Mouse (Mus musculus): ENCODE results near the gene Akr1cl. TPM values are rescaled to one million over a fixed set of nuclear protein-coding genes. Genes with fewer than 3 reads are reported as not detected.

Gene Akr1cl
- polyA plus RNA-seq, 1 experiment from 2014 or later = 0.16 TPM

DNA sequence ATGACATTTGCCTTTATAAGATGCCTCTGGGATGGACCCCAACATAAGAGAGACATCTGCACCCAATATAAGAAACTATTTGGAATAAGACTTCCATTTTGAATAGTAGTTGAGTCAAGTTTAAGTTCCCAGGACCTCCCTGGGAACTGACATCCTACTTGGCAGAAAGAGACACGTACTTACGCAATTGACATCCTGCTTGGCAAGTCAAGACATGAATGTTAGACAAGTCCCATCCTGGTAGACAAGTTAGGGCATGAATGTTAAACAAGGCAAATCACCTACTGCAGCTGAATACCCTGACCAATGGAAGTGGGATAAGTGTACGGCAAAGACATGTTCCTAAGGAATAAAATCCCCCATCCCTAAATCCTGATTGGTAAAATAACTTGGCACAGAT lies 9.3 kb upstream of the Akr1cl start:
- Histone ChIP-seq H3K4me1 (no peaks in the 10 kb centered on the region), H3K4me3 (no peak overlapping the region), H3K36me3 (no peaks in the 10 kb centered on the region), H3K27ac (no peak overlapping the region), H3K9me3 (replicated peaks) (no peaks in the 10 kb centered on the region), H3K27me3 (ENCODE audit: low read depth, poor library complexity, severe bottlenecking) (no peaks in the 10 kb centered on the region)
- 90% methylated on average over 3 of the region's 3 CpGs for WGBS
- DNase-seq (ENCODE audit: low spot score) = no peak

DNA sequence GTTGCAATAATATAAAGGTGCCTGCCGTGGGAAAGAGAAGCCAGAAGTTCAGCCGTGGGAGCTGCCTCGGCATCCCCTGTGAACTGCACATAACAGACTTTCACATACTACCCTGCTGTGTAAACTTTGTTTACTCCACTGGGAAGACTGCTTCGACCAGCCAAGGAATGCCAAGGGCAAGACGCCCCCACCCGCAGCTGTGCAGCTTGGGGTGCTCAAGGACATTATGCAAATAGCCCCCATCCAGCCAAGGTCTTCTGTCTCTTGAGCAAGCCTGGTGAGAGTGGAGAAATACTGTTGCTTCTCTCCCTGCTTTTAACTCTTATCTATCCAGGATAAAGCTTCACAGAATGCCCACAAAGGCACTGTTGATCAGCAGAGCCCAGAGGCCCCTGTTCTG lies 8.2 kb upstream of the Akr1cl start:
- DNase-seq (ENCODE audit: low spot score) = no peak
- H3K9me3 ChIP-seq (replicated peaks) = no peaks in the 10 kb centered on the region
- 88% methylated on average over 6 of the region's 6 CpGs for WGBS
- H3K36me3 ChIP-seq = no peaks in the 10 kb centered on the region
- no peak overlapping the region for H3K27ac ChIP-seq
- H3K4me3 ChIP-seq = no peak overlapping the region
- no peaks in the 10 kb centered on the region for H3K27me3 ChIP-seq (ENCODE audit: low read depth, poor library complexity, severe bottlenecking)
- no peaks in the 10 kb centered on the region for H3K4me1 ChIP-seq

DNA sequence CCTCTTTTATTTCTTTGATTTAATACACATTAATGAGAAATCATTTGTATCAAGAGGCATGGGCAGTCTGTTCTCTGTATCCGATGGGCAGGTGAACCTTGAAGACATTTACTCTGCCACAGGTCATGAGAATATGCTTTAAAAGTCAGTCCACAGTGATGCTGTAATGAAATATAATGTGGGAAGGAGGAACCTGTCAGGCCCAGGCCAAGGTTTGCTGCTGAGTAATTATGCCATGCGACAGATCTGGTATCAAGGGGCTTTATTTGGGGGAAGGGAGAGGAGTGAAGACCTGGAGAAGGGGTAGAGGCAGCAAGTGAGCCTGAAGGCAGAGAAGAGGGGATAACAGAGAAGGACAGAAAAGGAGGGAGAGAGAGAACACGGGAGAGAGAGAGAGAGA lies 7.1 kb upstream of the Akr1cl start:
- DNase-seq (ENCODE audit: low spot score) = no peak
- 69% methylated on average over 3 of the region's 3 CpGs for WGBS
- H3K27me3 ChIP-seq (ENCODE audit: low read depth, poor library complexity, severe bottlenecking) = no peaks in the 10 kb centered on the region
- H3K36me3 ChIP-seq = no peaks in the 10 kb centered on the region
- H3K4me1 ChIP-seq = no peaks in the 10 kb centered on the region
- no peaks in the 10 kb centered on the region for H3K9me3 ChIP-seq (replicated peaks)
- no peak overlapping the region for H3K27ac ChIP-seq
- H3K4me3 ChIP-seq = no peak overlapping the region

DNA sequence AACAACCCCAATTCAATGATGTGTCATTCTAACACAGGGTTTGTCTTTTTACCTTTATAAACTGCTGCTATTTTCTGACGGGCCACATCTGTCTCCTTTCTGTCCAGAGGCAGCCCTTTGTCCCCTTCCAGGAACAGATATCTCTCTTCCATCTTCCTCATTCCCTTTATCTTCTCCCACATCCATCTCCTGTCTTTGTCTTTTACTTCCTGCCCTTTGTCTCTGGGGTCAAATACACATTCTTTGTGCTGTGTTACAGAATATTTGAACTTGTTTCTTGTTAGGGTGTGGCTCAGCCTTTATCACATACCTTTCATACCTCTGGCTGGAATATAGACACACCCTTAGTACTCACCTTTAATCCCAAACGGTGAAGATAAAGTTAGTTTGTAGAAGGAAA lies 5.0 kb upstream of the Akr1cl start:
- WGBS = 81% methylated on average over 2 of the region's 2 CpGs
- no peak for DNase-seq (ENCODE audit: low spot score)
- Histone ChIP-seq H3K27me3 (ENCODE audit: low read depth, poor library complexity, severe bottlenecking) (no peaks in the 10 kb centered on the region), H3K4me1 (no peaks in the 10 kb centered on the region), H3K4me3 (no peak overlapping the region), H3K27ac (no peak overlapping the region), H3K36me3 (no peaks in the 10 kb centered on the region), H3K9me3 (replicated peaks) (no peaks in the 10 kb centered on the region)

DNA sequence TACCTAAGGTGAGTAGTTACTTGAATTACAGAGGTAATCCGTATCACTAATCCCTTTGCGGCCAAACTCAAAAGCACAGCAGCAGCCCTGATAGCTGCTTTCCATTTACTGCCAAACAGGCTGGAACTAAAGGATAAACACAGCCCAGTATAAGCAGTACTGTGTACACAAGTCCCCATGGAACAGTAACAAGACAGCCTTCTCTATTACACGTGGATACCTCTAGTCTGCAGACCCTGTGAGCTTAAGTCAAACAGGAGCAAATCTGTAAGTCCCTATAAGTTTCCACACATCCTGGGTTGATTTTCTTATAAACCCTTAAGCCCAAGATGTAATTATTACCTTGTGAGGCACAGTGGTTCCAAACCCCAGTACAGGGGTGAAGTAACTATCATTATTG lies 3.0 kb upstream of the Akr1cl start:
- no peaks in the 10 kb centered on the region for H3K4me1 ChIP-seq
- no peaks in the 10 kb centered on the region for H3K27me3 ChIP-seq (ENCODE audit: low read depth, poor library complexity, severe bottlenecking)
- no peaks in the 10 kb centered on the region for H3K36me3 ChIP-seq
- 34% methylated on average over 3 of the region's 3 CpGs for WGBS
- no peak overlapping the region for H3K4me3 ChIP-seq
- no peak for DNase-seq (ENCODE audit: low spot score)
- H3K9me3 ChIP-seq (replicated peaks) = no peaks in the 10 kb centered on the region
- no peak overlapping the region for H3K27ac ChIP-seq

DNA sequence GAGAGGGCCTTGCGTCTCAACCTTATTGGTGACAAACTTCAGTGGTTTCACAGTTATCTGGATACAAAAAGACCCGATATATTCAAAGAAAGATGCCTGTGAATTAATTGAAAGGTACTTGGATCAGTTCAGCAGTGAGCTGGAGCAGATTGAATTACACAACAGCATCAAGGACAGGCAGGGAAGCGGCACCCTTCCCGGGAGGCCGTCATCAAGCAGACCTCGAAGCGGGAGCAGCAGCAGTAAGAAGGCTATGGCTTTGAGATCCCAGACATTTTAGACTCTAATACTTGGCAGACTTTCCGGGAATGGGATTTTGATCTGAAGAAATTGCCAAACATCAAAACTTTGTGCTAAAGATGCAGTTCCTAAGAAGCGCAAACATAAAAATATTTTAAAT lies 4.4 kb downstream of the Akr1cl start:
- Histone ChIP-seq H3K36me3 (no peaks in the 10 kb centered on the region), H3K27me3 (ENCODE audit: low read depth, poor library complexity, severe bottlenecking) (no peaks in the 10 kb centered on the region), H3K4me1 (no peaks in the 10 kb centered on the region), H3K9me3 (replicated peaks) (no peaks in the 10 kb centered on the region), H3K27ac (no peak overlapping the region), H3K4me3 (no peak overlapping the region)
- WGBS = 74% methylated on average over 9 of the region's 9 CpGs
- DNase-seq (ENCODE audit: low spot score) = no peak

DNA sequence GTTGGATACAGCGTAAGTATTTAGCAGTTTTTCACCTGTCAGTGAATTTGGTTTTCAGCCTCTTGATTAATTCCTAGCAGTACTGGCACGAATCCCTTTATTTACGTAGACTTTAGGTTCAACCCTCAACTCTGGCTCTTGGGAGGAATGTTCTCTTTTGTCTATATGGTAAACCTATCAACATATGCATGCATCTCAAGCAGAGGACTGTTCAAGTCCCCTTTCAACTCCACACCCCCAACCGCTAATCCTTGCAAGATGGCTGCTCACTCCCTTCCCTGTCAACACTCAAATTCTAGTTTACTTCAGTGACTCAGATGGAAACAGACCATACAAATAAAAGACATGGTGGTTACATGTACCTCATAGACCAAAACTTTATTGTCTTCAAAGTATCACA lies 19.8 kb downstream of the Akr1cl start:
- no peak for DNase-seq (ENCODE audit: low spot score)
- no peaks in the 10 kb centered on the region for H3K9me3 ChIP-seq (replicated peaks)

DNA sequence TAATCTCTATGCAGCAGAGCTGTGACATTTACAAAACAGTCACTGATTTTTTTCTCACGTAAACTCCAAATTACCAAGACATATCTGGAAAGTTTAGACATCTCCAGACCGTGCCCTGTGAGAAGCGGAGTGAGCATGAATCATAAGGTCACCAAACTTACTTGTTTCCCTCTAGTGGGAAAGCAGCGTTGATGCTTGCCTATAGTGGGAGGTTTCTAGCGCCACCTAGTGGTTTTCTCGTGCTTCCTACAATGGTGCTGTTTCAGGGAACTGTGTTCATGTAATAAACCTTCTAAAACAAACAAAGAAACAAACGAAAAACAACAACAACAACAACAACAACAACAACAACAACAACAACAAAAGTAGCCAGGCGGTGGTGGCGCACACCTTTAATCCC lies 22.4 kb downstream of the Akr1cl start:
- peak; percentile 78 for DNase-seq (ENCODE audit: low spot score)
- H3K27me3 ChIP-seq (ENCODE audit: low read depth, poor library complexity, severe bottlenecking) = no peaks in the 10 kb centered on the region
- no peaks in the 10 kb centered on the region for H3K4me1 ChIP-seq
- H3K36me3 ChIP-seq = no peaks in the 10 kb centered on the region
- WGBS = 22% methylated on average over 9 of the region's 9 CpGs
- no peak overlapping the region for H3K27ac ChIP-seq
- no peaks in the 10 kb centered on the region for H3K9me3 ChIP-seq (replicated peaks)
- no peak overlapping the region for H3K4me3 ChIP-seq

More for the DNA sequence above, 19.8 kb downstream of the Akr1cl start:
- H3K4me1 ChIP-seq = no peaks in the 10 kb centered on the region
- no peak overlapping the region for H3K27ac ChIP-seq
- H3K36me3 ChIP-seq = no peaks in the 10 kb centered on the region
- no peak overlapping the region for H3K4me3 ChIP-seq
- WGBS = 93% methylated on average over 4 of the region's 4 CpGs
- H3K27me3 ChIP-seq (ENCODE audit: low read depth, poor library complexity, severe bottlenecking) = no peaks in the 10 kb centered on the region

DNA sequence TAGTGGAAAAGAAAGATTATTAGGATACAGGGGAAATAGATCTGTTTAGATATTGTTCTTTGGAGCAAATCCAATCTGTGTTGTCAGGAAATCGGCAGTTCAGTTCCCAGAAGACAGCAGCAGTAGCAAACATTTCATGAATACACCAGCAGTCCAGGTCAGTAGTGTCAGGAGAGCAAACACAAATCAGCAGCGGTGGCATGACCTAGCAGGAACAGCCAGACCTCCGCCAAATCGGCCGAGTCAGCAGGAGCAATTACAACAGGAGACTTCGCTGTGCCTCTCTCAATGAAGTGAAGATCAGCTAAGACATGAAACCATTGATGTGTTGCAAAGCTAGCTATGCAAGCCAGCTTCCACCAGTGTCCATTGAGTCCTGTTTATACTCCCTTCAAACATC lies 27.0 kb downstream of the Akr1cl start:
- H3K4me1 ChIP-seq = no peaks in the 10 kb centered on the region
- DNase-seq (ENCODE audit: low spot score) = no peak
- H3K27ac ChIP-seq = no peak overlapping the region

DNA sequence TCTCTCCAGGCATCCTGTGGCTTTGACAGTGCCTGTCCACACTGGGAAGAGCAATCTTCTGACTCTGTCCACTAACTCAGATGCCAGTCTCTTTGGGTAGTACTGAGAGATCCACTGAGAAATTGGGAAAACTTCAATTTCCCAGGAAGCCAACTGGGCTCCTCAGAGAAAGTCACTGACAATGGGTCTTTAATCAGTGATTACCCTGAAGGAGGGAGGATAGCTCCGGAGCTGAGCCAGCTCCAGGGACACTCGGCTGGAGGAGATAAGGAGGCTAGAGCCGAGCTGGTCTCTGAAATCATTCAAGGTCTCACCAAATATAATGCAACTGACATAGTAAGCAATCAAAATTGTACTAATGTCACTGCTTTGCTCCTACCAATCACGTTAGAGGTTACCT lies 28.0 kb downstream of the Akr1cl start:
- H3K4me3 ChIP-seq = no peak overlapping the region
- DNase-seq (ENCODE audit: low spot score) = no peak
- no peaks in the 10 kb centered on the region for H3K27me3 ChIP-seq (ENCODE audit: low read depth, poor library complexity, severe bottlenecking)
- H3K36me3 ChIP-seq = no peaks in the 10 kb centered on the region
- H3K9me3 ChIP-seq (replicated peaks) = no peaks in the 10 kb centered on the region
- no peaks in the 10 kb centered on the region for H3K4me1 ChIP-seq
- WGBS = 89% methylated on average over 4 of the region's 4 CpGs
- no peak overlapping the region for H3K27ac ChIP-seq

More for the DNA sequence above, 27.0 kb downstream of the Akr1cl start:
- H3K4me3 ChIP-seq = no peak overlapping the region
- H3K36me3 ChIP-seq = no peaks in the 10 kb centered on the region
- H3K9me3 ChIP-seq (replicated peaks) = no peaks in the 10 kb centered on the region
- 89% methylated on average over 6 of the region's 6 CpGs for WGBS
- no peaks in the 10 kb centered on the region for H3K27me3 ChIP-seq (ENCODE audit: low read depth, poor library complexity, severe bottlenecking)

DNA sequence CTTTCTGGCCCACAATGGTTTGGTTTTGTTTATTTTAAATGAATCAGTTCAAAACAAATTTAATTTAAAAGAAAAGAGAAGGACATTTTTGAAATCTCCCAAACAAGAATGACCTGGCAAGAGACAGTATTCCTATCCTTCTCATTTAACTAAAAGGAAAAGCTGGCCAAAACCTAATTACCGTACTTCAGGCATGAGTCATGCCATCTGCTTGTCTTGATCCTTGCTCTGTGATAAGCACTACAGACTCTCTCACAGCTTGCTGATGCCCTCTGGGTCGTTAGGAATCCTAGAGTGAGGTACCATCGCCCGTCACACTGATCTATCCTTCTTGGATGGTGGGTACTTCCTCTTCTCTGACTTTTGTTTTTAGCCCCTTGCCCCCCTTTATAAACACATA lies 39.4 kb downstream of the Akr1cl start:
- H3K4me1 ChIP-seq = no peaks in the 10 kb centered on the region

DNA sequence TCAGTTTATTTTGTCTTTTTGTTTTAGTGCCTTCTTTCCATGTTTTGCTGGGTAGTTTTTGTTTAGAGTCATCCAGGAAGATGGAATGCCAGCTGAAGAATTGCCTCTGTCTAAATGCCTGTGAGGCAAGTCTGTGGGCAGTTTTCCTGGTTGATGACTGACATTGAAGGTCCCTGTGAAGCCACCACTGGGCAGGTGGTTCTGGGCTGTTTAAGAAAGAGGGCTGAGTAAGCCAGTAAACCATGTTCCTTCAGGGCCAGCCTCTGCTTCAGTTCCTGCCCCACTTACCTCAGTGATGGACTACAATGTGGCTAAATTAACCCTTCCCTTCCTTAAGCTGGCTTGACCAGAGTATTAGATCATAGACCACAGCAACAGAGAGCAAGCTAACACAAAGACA lies 44.4 kb downstream of the Akr1cl start:
- Histone ChIP-seq H3K9me3 (replicated peaks) (no peaks in the 10 kb centered on the region), H3K27ac (no peak overlapping the region), H3K36me3 (no peaks in the 10 kb centered on the region), H3K27me3 (ENCODE audit: low read depth, poor library complexity, severe bottlenecking) (no peaks in the 10 kb centered on the region), H3K4me3 (no peak overlapping the region), H3K4me1 (no peaks in the 10 kb centered on the region)
- DNase-seq (ENCODE audit: low spot score) = no peak

More for the DNA sequence above, 39.4 kb downstream of the Akr1cl start:
- Histone ChIP-seq H3K27ac (no peak overlapping the region), H3K27me3 (ENCODE audit: low read depth, poor library complexity, severe bottlenecking) (no peaks in the 10 kb centered on the region), H3K9me3 (replicated peaks) (no peaks in the 10 kb centered on the region), H3K36me3 (no peaks in the 10 kb centered on the region), H3K4me3 (no peak overlapping the region)
- 80% methylated on average over 4 of the region's 4 CpGs for WGBS
- DNase-seq (ENCODE audit: low spot score) = no peak

DNA sequence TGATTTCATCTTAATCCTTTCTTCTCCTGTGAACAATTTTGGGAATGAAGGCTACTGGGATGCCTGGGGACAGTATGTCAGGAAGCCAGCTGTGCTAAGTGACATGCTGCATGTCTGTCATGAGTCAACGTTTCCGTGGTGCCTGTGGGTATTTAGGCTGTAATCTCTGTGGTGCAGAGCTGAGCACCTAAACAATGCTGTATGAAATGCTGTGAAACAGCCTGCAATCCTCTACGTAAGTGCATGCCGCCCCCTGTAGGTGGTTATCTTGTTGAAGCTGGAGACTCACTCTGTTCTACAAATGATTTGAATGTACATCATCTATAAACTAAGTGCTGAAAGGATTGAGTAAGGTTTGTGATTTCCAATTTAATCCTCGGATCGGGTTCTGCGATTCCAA lies 46.4 kb downstream of the Akr1cl start:
- Histone ChIP-seq H3K36me3 (no peaks in the 10 kb centered on the region), H3K4me1 (no peaks in the 10 kb centered on the region), H3K4me3 (no peak overlapping the region), H3K27ac (no peak overlapping the region), H3K27me3 (ENCODE audit: low read depth, poor library complexity, severe bottlenecking) (no peaks in the 10 kb centered on the region), H3K9me3 (replicated peaks) (no peaks in the 10 kb centered on the region)
- DNase-seq (ENCODE audit: low spot score) = peak; percentile 46
- 54% methylated on average over 7 of the region's 7 CpGs for WGBS

DNA sequence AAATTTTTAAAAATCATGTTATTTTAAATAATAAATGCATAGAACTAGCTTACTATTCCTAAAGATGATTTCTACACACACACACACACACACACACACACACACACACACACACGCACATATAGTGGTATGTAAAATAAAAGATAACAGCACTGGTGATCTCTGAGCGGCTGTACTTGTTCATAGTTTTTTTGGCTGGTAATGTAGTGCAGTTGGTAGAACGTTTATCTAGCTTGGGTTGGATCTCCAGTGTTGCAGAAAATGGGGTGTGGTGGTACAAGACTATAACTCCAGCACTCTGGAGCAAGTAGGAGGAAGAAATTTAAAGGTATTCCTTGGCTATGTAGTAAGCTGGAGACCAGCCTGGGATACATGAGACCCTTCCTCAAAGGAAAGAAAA lies 49.3 kb downstream of the Akr1cl start:
- Histone ChIP-seq H3K27ac (no peak overlapping the region), H3K4me3 (no peak overlapping the region), H3K4me1 (no peaks in the 10 kb centered on the region; the same call in 1 of the 2 replicates), H3K27me3 (ENCODE audit: low read depth, poor library complexity, severe bottlenecking) (no peaks in the 10 kb centered on the region), H3K36me3 (no peaks in the 10 kb centered on the region), H3K9me3 (replicated peaks) (no peaks in the 10 kb centered on the region)
- 78% methylated on average over 3 of the region's 3 CpGs for WGBS
- no peak for DNase-seq (ENCODE audit: low spot score)

Data from limb, embryonic 10.5 days (tissue).